Mouse (Mus musculus) ovary, postnatal 36 days (tissue): Measurements from ENCODE around the gene Eps8l1.
"Not testable (repeated sequence)": the region's sequence is repeated elsewhere in the genome, so short reads cannot be mapped to it uniquely, and the experiment has no call there.

Experiments
- DNase-seq: peaks from one replicate; pipeline ENCODE4 v3.0.0; 2022; ENCODE audit warnings: low spot score, mixed read lengths

The Eps8l1 gene

GRCm38 (mm10) chr7:4508739-4509116 is 48.3 kb downstream of the Eps8l1 start:
- DNase-seq, result no peak

- peak; percentile 64 for DNase-seq
Observed at GRCm38 (mm10) chr7:4509863-4510608, 49.6 kb downstream of the Eps8l1 start.

GRCm38 (mm10) chr7:4511489-4512224 is 51.2 kb downstream of the Eps8l1 start:
- DNase-seq, result no peak

GRCm38 (mm10) chr7:4513236-4513635 is 52.8 kb downstream of the Eps8l1 start:
- DNase-seq, result no peak

GRCm38 (mm10) chr7:4513829-4514712 is 53.6 kb downstream of the Eps8l1 start:
- DNase-seq, result no peak

GRCm38 (mm10) chr7:4515853-4516252 is 55.4 kb downstream of the Eps8l1 start:
- DNase-seq, result no peak

- DNase-seq, result no peak
Observed at GRCm38 (mm10) chr7:4516332-4517050, 56.0 kb downstream of the Eps8l1 start, which contains the start of gene Tnnt1. TSS of gene Tnnt1 (minus strand) at chr7:4516382.

- no peak for DNase-seq
Observed at GRCm38 (mm10) chr7:4518487-4518886, 58.0 kb downstream of the Eps8l1 start.

GRCm38 (mm10) chr7:4521231-4522003 is 60.9 kb downstream of the Eps8l1 start:
- no peak for DNase-seq

GRCm38 (mm10) chr7:4522292-4522691 is 61.8 kb downstream of the Eps8l1 start:
- DNase-seq, result no peak

GRCm38 (mm10) chr7:4523205-4524130 is 63.0 kb downstream of the Eps8l1 start:
- DNase-seq, result no peak

GRCm38 (mm10) chr7:4524212-4524922 is 63.9 kb downstream of the Eps8l1 start, which contains the start of gene Tnni3:
TSS of gene Tnni3 (minus strand) at chr7:4524229.
- not testable (repeated sequence) for DNase-seq

- DNase-seq, result peak; percentile 83
Observed at GRCm38 (mm10) chr7:4526341-4527301, 66.1 kb downstream of the Eps8l1 start.

GRCm38 (mm10) chr7:4527302-4527689 is 66.8 kb downstream of the Eps8l1 start:
- DNase-seq, result no peak
